Mouse (Mus musculus) Muller cell, postnatal 12 days (primary cell): ENCODE measurements around the gene AL607142.1.

Experiments
- DNase-seq: peaks from one replicate; pipeline ENCODE4 v3.0.0-alpha.2; 2015; ENCODE audit errors: inconsistent ontology term

Gene AL607142.1

DNA sequence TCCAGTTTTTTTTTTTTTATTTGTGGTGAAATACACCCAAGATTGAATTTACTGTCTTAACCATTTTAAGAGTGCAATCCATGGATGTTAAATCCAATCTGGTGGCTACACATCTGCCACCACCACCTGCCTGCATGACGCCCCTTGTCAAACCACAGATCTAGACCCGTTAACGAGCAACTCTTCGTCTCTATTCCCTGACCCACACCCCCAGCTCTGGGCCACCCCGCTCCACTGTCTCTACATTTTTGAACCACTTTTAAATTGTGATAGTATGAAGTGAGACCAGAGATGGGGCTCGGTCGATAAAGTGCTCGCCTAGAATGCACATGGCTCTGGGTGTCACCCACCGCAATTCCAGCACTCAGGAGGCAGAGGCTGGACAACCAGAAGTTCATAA is 8.3 kb upstream of the AL607142.1 start:
- DNase-seq, result no peak

DNA sequence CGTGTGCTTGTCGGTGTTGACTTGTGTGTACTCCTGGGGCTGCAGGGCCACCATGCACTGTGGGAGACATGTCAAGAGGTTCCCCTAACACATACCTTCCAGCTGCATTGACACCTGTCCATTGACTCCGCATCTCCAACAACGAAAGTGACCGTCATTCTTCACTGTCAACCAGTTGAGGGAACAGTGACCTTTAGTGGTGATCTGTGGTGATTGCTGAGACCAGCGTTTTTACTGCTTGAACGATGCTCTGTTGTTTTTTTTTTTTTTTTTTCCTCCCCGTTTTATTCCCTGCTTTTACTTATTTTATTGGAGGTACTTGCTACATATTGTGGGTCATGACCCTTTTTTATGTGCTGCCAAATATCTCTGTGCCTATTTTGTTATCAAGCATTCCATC is 7.3 kb upstream of the AL607142.1 start:
- no peak for DNase-seq

DNA sequence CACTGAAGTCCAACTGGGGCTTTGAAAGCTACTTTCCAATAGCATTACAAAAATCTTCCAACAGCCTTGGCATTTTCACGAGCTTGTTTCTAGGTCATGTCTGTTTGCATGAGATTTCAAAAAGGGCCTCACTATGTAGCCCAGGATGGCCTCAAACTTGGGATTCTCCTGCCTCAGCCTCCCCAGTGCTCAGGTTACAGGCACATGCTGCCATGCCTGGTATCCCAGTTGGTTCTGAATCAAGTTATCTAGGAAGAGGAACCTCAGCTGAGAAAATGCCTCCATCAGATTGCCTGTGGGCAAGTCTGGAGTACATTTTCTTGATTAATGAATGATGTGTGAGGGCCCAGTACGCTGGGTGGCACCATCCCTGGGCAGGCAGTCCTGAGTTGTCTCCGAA is 6.6 kb upstream of the AL607142.1 start:
- DNase-seq, result no peak

DNA sequence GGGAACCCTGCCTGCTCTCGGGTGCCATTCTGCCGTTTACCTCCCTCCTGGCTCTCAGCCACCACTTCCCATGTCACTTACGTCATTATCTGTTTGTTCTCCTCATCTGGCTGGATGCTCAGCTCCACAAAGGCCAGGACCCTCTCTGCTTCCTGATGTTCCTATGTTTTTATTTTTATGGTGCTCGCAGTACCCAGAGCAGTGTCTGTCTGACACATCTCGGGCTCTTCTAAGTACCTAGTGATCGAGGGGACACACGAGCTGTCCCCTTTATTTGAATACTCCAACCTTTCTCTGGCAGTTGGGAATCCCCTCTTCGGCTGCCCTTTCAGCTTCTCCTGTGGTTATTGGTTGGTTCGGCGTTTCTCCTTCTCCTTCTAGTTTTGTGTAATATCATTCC is 6.0 kb upstream of the AL607142.1 start:
- no peak for DNase-seq

DNA sequence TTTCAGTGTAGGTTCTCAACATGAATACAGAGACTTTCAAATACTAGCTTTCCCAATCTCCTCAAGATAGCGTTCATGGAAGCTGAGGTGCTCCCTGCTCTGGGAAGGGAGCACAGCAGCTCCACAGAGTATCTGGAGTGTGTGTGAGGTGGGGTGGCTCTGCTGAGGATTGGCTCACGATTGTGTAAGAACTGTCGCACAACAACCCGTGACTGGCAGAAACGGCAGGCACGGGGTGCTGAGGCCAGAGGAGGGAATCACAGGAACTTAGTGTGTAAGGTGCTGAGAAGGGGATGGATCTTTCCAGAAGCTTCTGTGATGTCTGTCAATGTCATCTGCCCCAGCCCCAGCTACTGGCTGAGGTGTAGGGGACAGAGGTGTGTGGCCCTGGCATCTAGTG is 3.1 kb upstream of the AL607142.1 start:
- no peak for DNase-seq

DNA sequence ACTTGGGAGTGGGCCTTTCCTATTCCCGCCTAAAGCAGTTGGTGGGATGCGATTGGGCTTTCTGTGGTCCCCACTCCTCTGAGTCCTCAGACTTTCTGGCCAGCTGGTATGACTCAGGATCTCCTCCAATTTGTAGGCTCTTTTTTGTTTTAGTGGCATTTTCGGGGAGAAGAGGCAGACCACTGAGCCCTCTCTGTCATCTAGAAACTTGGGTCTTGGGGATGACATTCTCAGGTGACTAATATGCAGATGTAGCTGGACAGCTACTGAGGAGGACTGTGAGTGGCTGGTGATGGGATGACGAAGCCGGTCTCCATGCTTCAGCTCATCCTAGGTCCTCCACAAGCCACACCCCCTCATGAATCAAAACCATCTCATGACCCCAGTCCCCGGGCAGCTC is 2.6 kb upstream of the AL607142.1 start:
- no peak for DNase-seq

DNA sequence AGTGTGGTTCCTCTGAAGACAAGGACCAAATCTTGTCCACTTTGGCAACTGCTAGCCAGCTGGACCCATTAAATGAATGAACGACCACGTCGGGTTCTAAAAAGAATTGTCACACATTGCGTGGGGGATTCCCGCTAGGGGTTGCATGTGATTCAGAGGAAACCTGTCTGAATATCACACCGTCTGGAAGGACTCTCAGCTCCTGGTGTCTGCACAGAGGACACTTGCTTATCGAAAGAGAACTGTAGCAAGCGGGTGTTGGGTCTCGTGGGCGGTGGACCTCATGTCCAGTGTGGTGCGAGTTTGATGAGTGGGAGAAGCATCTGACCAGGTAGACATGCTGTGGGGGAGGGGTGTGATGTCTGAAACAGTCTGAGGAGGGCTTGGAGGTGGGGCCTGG is 2.0 kb upstream of the AL607142.1 start:
- no peak for DNase-seq

DNA sequence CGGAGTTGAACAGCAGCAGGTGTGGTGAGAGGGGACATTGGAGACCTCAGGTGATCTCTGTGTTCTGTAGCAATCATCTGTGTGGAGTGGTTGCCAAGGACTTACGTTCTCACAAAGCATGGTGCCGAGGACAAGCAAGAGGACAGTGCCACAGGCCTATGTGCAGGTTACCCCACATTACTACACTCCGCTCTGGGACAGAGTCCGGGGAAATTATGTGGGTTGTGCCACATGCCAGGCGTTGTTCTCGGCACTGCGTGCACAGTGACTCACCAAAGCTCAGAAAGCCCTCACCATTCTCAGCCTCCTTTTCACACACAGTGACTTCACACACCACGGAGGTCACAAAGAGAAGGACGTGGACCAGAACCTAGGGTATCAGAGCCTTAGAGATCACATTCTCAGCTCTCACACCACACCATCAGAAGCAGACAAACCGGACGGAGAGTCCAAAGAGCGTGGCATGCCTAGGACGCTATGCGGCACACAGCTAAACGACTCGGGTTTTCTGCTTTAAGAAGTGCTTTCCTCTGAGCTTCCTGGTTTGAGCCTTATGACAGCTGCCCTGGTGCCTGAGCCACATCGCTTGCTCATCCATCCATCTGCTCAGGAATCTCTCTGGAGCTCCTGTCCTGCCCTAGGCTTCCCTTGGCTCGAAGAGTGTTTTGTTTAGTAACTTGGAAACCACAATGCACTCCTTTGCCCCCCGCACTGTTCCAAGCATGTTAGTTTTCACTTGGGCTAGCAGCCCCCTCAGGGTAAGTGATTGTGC is 1.3 kb upstream of the AL607142.1 start:
- no peak for DNase-seq

DNA sequence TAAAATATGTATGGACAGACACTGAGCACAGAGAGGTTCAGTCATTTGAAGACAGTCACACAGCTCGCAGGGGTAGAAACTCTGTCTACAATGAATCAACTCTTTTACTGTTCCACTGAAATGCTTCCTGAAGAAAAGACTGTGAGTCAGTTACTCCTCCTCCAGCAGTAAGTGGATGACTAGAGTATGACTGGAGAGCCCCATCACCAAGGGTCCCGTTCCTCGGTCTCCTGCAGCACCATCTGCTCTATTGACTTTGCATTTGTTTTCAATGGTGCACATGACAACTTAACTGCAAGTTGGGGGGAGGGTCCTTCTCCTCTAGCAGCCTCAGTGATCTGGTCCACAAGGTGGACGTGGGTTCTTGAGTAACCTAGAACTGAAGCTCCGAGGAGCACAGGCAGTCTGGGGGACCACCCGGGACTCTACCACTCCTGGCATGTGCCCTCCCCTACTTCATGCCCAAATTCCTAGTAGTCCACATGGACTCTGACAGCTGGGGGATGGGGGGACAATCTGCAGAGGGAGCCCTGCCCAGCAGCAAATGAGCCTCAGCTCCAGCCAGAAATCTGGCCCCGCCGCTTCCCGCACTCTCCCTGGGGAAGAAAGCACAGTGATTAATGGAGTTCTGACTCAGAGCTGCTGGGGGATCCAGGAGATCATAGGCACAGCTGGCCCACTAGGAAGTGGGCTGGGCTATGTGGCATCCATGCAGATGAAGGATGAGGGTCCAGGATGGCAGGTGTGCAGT is 2.2 kb downstream of the AL607142.1 start:
- DNase-seq, result peak; percentile 24

DNA sequence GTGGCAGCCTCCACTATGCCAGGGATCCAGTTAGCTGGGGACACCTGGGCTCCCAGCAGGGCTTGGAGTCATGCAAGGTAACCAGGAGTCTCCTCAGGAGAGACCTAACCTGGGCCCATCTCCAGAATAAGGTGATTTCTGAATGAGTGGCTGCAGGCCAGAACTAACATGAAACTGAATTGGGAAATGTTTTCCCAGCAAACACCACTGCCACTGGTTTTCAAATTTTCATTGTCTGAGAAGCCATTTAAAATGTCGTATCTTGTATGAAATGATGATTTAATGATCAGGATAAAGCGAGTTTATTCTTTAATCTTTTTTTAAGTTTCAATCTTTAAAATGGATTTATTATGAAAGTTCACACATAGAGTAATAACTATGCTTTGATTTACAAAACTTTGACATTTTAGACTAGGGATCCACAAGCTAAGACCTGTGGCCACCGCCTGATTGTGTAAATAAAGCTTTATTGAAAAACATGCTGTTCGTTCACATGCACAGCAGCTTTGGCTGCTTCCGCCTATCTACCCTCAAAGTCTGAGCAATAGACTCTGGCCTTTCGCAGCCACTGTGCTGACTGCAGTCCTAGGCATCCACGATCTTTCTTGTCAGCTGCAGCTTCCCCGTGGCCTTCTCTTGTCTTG is 2.9 kb downstream of the AL607142.1 start:
- no peak for DNase-seq

DNA sequence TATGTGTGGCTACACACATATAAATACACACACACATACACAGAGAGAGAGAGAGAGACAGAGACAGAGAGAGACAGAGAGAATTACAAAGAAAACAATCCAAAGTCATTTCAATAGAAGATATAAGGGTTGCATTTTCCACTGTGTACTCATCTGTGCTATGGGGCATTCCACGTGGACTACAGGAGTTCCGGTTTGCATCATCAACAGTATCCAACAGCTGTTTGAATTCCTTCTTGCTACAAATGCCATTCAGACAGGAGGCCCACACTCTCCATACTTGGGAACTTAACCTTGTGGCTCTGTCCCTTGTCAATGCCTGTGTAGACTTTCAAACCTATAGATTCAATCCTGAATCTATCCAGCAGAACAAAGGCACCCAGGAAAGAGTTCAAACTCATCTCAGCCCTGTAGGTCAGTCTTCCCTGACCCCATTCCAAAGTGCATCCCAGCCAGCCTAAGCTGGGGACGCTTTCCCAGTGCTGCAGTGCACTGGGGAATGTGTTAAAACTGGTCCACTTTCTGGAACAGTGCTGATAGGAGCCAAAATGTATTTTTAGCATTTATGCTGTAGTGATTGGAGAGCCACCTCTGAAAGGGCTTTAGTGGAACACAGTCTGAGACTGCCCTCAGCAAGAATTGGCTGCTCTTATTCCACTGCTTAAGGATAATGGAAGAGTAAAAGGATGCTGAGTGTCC is 4.2 kb downstream of the AL607142.1 start:
- no peak for DNase-seq

DNA sequence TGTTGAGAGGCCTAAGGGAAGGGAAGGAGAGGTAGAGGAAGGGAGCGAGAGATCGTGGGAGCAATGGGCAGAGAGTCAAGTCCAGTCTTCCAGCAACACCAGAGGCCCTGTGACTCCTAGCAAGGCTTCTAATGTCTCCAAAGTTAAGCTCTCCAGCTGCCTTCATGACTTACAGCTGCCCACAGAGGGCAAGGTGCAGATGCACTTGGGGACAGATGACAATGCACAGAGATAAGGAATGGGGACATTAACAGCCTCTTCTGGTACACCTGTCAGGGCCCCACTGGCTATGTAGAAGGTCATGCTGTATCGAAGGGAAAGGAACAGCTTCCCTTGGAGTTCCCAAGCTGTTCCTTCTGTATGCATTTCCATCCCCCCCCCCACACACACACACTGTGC is 4.8 kb downstream of the AL607142.1 start:
- DNase-seq, result no peak

DNA sequence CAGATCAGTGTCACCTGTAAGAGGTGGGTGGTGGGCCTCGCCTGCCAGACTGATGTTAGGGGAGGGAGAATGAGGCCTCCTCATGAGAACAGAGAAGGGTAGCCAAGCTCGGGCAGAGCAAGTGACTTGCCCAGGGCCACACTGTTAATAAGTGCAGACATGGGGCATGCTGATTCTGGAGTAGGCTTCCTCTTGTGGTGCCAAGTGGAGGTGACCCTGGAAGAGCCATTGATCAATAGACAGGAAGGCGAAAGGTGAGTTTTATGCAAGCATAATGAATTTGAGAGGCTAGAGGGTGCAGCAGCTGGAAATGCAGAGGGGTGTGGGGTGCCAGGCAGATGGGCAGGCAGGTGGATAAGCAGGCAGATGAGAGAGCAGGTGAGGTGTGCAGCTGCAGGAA is 6.6 kb downstream of the AL607142.1 start:
- no peak for DNase-seq

DNA sequence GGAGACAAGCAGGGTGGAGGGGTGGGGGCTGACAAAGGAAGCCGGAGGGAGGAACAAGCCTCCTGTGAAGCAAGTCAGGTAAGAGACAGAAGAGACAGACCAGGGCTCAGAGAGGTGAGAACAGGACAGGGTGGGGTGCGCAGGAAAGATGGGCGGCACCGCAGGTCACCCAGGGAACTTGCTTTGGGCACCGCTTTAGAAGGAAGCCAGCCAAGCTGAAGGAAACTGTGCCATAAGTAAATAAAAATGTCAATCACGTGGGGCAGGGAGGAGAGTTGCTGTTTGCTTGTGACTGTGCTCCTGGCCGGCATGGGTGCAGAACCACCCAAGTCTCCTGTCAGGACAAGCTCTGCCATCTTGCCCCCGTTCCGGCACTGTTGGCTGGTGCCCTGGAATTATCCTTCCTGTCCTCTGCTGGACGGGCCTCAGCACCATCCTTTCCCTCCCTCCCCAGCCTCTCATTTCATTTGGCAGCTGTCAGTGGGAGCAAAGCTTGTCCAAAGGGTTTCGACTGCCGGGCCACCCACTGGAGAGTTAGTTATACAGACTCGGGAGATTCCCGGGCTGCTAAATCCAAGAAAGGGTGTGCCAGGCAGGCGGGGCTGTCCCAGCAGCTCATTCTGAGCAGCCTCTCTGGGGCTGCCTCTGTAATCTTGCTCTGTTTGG is 7.2 kb downstream of the AL607142.1 start:
- DNase-seq, result peak; percentile 37

DNA sequence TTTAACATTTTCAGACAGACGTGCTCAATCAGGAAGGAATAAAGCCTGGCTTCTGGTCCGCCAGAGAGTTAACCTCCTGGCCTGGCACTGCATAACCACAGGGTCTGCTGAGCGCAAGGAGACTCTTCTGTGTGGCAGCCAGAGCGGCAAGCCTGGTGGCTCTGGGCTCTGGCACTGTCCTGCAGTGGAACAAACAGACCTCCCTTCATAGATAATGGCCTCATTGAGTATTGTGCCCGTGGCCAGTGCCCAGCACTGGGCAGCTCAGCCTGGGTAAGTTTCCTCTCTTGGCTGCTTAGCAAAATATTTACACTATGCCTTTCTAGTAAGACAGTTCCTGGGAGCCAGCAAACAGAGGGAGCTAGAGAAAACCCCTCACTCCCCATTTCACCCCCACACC is 9.3 kb downstream of the AL607142.1 start:
- DNase-seq, result peak; percentile 84

DNA sequence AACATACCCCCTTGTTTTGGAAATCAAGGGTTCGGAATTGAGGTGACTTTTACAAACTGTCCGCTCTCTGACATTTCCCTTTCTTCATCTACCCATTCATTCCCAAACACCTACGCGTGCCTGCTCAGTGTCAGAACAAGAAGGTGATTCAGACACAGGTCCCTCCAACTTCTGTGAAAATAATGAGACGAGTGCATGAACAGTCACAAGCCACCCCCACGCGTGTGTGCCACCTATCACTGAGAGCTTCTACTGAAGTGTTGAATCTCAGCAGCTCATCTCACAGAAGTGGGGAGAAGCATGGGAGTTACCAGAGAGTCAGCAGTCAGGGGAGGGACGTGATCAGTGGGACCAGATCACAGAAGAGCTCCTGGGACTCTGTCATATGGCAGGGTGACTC is 12.5 kb downstream of the AL607142.1 start:
- no peak for DNase-seq

DNA sequence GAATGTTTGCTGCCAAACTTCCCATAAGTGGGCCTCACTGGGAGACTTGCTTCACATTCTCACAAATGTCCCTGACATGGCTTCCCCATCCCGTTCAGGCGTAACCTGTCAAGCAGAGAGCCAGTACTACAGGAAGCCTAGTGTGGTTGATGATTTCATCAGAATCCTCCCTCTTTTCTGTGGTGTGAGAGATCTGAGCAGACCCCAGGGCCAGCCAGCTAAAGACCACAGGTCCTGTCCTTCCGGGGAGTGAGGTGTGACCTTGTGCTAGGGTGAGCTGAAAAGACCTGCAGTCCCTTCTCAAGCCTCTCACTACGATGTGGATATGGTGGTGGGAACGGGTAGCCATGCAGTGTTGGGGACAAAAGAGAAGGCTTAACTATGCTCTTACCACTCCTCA is 17.7 kb downstream of the AL607142.1 start:
- peak; percentile 35 for DNase-seq

DNA sequence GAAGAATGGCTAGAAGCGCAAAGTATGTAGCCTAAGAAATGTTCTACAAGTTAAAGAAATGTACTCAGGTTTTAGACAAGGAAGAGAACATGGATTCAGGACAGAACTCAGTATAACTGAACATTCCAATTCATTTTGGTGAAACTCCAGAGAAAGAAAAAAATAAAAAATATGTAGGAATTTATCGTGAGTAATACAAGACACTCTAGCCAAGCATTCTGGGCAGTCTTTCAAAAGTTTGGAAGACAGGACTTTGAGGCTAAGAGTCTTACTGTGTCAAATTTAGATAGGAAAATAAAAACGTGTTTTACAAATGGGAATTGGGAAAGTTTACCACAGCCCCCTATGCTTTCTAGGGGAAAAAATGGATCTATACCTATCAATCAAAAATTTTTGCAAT is 18.9 kb downstream of the AL607142.1 start:
- DNase-seq, result peak; percentile 87

DNA sequence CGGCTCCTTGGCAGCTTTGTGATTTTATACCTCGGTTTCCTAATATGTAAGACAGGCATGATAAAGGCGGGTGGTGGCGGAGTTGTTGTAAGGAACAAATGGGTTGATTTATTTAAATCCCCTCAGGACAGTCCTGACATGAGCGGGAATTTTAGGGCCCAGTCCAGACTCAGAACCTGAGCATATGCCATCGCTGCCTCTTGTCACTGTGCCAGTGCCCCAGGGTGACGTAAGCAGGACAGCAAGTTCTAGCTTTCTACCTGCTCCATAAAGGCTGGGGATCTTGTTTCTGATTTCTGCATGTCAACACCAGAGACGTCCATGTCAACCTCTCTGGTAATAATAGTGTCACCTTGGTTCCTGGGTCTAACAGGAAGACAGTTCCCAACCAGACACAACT is 24.7 kb downstream of the AL607142.1 start:
- DNase-seq, result no peak

DNA sequence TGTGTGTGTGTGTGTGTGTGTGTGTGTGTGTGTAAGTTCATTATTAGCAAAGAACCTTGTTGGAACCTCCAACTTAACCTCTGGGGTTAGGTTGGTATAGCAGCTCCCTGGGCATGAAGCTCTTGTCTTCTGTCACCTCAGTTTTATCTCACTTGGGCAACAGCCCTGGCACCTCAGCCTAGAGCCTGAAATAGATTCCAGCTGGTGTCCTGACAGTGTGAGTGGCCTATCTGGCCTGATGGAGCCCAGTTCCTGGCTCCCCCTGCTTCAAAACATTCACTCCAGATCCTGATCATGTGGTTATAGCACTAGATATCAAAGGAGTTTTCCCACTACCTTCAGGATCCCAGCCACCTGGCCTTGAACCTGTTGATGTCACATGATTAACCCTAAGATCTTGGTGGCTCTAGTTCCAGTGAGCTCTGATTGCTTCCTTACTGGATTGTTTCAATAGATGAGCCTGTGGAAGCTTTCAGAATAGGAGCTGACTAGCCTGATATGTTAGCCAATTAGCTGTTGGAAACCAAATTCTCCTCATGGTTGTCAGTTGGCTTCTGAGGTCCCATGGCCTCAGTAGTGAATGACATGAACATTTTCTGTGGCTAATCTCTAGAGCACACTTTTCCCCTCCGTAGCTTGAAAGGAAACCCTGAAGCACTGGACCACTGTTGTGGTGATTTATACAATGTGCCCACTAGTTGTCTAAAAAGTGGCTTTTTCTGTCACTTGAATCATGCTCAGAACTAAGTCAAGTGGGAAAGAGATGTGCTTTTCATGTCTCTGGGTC is 27.4 kb downstream of the AL607142.1 start:
- no peak for DNase-seq

DNA sequence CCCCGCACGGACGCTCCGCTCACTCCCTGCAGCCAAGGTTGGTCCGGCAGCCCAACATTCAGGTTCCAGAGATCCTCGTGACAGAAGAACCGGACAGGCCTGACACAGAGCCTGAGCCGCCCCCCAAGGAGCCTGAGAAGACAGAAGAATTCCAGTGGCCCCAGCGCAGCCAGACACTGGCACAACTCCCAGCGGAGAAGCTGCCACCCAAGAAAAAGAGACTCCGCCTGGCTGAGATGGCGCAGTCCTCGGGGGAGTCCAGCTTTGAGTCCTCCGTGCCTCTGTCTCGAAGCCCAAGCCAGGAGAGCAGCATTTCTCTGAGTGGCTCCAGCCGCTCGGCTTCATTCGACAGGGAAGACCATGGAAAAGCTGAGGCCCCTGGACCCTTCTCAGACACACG is 32.1 kb downstream of the AL607142.1 start:
- DNase-seq, result peak; percentile 29
